Mouse (Mus musculus) stomach, postnatal 0 days (tissue): Measurements from ENCODE around the gene Cysltr2.

ENCODE experiments used
- CTCF ChIP-seq: IDR thresholded peaks from 2 replicates; pipeline ENCODE4 v1.5.1; 2016; ENCODE audit warnings: antibody characterized with exemption, low read depth, mild to moderate bottlenecking, moderate library complexity
- EP300 ChIP-seq: optimal IDR thresholded peaks from 2 replicates; pipeline ENCODE3; 2016; ENCODE audit warnings: antibody characterized with exemption

DNA sequence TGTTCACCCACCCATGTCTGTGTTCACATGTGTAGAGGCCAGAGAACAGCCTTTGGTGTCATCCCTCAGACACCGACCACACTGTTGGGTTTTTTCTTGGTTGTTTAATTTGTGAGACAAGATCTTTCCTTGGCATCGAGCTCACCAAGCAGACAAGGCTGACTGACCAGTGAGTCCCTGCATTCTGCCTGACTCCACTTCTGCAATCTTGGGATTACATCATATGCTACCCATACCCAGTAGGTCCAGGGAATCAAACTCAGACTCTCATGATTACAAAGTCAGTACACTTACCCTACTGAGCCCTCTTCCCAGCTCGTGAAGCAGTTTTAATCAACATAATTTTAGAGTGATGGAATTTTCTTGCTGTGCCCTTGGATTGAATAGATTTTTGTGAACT lies 44.0 kb upstream of the Cysltr2 start:
- TF ChIP-seq CTCF = no peak
- no peak for TF ChIP-seq EP300
